Mouse (Mus musculus): ENCODE results near the gene Mfap5.
A peak's percentile ranks its signal among the peaks of the same experiment; 100 is the strongest.
"Not testable (repeated sequence)": the region's sequence is repeated elsewhere in the genome, so short reads cannot be mapped to it uniquely, and the experiment has no call there.

Mfap5 gene

GRCm38 (mm10) chr6:122514312-122514711 is 8.7 kb downstream of the Mfap5 start:
- DNase-seq, result no peak

- not testable (repeated sequence) for DNase-seq
Measured at GRCm38 (mm10) chr6:122515762-122516161, 10.1 kb downstream of the Mfap5 start.

- no peak for DNase-seq
Measured at GRCm38 (mm10) chr6:122517668-122518067, 12.0 kb downstream of the Mfap5 start.

- DNase-seq, result peak; percentile 49
Measured at GRCm38 (mm10) chr6:122519384-122519783, 13.7 kb downstream of the Mfap5 start.

GRCm38 (mm10) chr6:122522595-122522994 is 16.9 kb downstream of the Mfap5 start:
- DNase-seq, result peak; percentile 81

GRCm38 (mm10) chr6:122523289-122523688 is 17.6 kb downstream of the Mfap5 start:
- no peak for DNase-seq

- DNase-seq, result no peak
Measured at GRCm38 (mm10) chr6:122527596-122527995, 22.0 kb downstream of the Mfap5 start.

- DNase-seq, result no peak
Measured at GRCm38 (mm10) chr6:122528136-122528535, 22.5 kb downstream of the Mfap5 start.

- no peak for DNase-seq
Measured at GRCm38 (mm10) chr6:122531466-122532174, 26.0 kb downstream of the Mfap5 start.

GRCm38 (mm10) chr6:122532883-122533302 is 27.2 kb downstream of the Mfap5 start:
- peak; percentile 28 for DNase-seq

- no peak for DNase-seq
Measured at GRCm38 (mm10) chr6:122534032-122534431, 28.4 kb downstream of the Mfap5 start.

GRCm38 (mm10) chr6:122539564-122539963 is 33.9 kb downstream of the Mfap5 start:
- no peak for DNase-seq

- not testable (repeated sequence) for DNase-seq
Measured at GRCm38 (mm10) chr6:122542459-122542858, 36.8 kb downstream of the Mfap5 start.

- no peak for DNase-seq
Measured at GRCm38 (mm10) chr6:122543574-122543973, 37.9 kb downstream of the Mfap5 start.

- DNase-seq, result no peak
Measured at GRCm38 (mm10) chr6:122544672-122545071, 39.0 kb downstream of the Mfap5 start.

GRCm38 (mm10) chr6:122545289-122545882 is 39.7 kb downstream of the Mfap5 start:
- DNase-seq, result no peak

GRCm38 (mm10) chr6:122545948-122546347 is 40.3 kb downstream of the Mfap5 start:
- no peak for DNase-seq

- no peak for DNase-seq
Measured at GRCm38 (mm10) chr6:122553606-122554005, 48.0 kb downstream of the Mfap5 start, which contains the start of gene Aicda. TSS of gene Aicda (plus strand) at chr6:122553801.

GRCm38 (mm10) chr6:122554102-122554501 is 48.5 kb downstream of the Mfap5 start:
- DNase-seq, result no peak

- DNase-seq, result no peak
Measured at GRCm38 (mm10) chr6:122555266-122555665, 49.6 kb downstream of the Mfap5 start.

GRCm38 (mm10) chr6:122556959-122557561 is 51.4 kb downstream of the Mfap5 start:
- DNase-seq, result peak; percentile 84

- peak; percentile 91 for DNase-seq
Measured at GRCm38 (mm10) chr6:122560427-122560826, 54.8 kb downstream of the Mfap5 start.

GRCm38 (mm10) chr6:122561005-122561404 is 55.4 kb downstream of the Mfap5 start:
- no peak for DNase-seq

- DNase-seq, result peak; percentile 84
Measured at GRCm38 (mm10) chr6:122562463-122562862, 56.8 kb downstream of the Mfap5 start.
